Mouse (Mus musculus) hindlimb bud, embryonic 11.5 days (tissue): Measurements from ENCODE around the gene Gtf2f2.
A peak's percentile ranks its signal among the peaks of the same experiment; 100 is the strongest.
"Not testable (repeated sequence)": the region's sequence is repeated elsewhere in the genome, so short reads cannot be mapped to it uniquely, and the experiment has no call there.

Experiments used
- DNase-seq: peaks from one replicate; pipeline ENCODE4 v3.0.0-alpha.2; 2012; ENCODE audit warnings: low read depth, low spot score; ENCODE audit errors: extremely low spot score

Gene Gtf2f2

GRCm38 (mm10) chr14:75929713-75930112 lies 81.0 kb downstream of the Gtf2f2 start:
- not testable (repeated sequence) for DNase-seq

- no peak for DNase-seq
Observed at GRCm38 (mm10) chr14:75923314-75924052, 87.2 kb downstream of the Gtf2f2 start.

- no peak for DNase-seq
Observed at GRCm38 (mm10) chr14:75912665-75913064, 98.0 kb downstream of the Gtf2f2 start.

- DNase-seq, result no peak
Observed at GRCm38 (mm10) chr14:75911968-75912367, 98.7 kb downstream of the Gtf2f2 start.

- DNase-seq, result no peak
Observed at GRCm38 (mm10) chr14:75906931-75907330, 103.7 kb downstream of the Gtf2f2 start.

GRCm38 (mm10) chr14:75904972-75905371 lies 105.7 kb downstream of the Gtf2f2 start:
- no peak for DNase-seq

GRCm38 (mm10) chr14:75903131-75903530 lies 107.5 kb downstream of the Gtf2f2 start:
- no peak for DNase-seq

- DNase-seq, result no peak
Observed at GRCm38 (mm10) chr14:75902013-75902412, 108.7 kb downstream of the Gtf2f2 start.

GRCm38 (mm10) chr14:75900793-75901499 lies 109.7 kb downstream of the Gtf2f2 start:
- DNase-seq, result no peak

GRCm38 (mm10) chr14:75899566-75899965 lies 111.1 kb downstream of the Gtf2f2 start:
- peak; percentile 58 for DNase-seq

GRCm38 (mm10) chr14:75892118-75892517 lies 118.5 kb downstream of the Gtf2f2 start:
- no peak for DNase-seq

GRCm38 (mm10) chr14:75883873-75884272 lies 126.8 kb downstream of the Gtf2f2 start:
- DNase-seq, result no peak

- no peak for DNase-seq
Observed at GRCm38 (mm10) chr14:75883330-75883729, 127.3 kb downstream of the Gtf2f2 start.

GRCm38 (mm10) chr14:75881856-75882255 lies 128.8 kb downstream of the Gtf2f2 start:
- no peak for DNase-seq

- DNase-seq, result no peak
Observed at GRCm38 (mm10) chr14:75878980-75879379, 131.7 kb downstream of the Gtf2f2 start.

GRCm38 (mm10) chr14:75877297-75877696 lies 133.4 kb downstream of the Gtf2f2 start:
- DNase-seq, result no peak

- DNase-seq, result peak; percentile 85
Observed at GRCm38 (mm10) chr14:75876320-75877043, 134.2 kb downstream of the Gtf2f2 start.

- DNase-seq, result no peak
Observed at GRCm38 (mm10) chr14:75873612-75874011, 137.1 kb downstream of the Gtf2f2 start.

GRCm38 (mm10) chr14:75871750-75872149 lies 138.9 kb downstream of the Gtf2f2 start:
- no peak for DNase-seq

GRCm38 (mm10) chr14:75871111-75871510 lies 139.6 kb downstream of the Gtf2f2 start:
- no peak for DNase-seq

GRCm38 (mm10) chr14:75870631-75871030 lies 140.0 kb downstream of the Gtf2f2 start:
- no peak for DNase-seq
